Mouse (Mus musculus) heart, postnatal 0 days (tissue): ENCODE results near the gene Grik4.

Experiments used
- CTCF ChIP-seq: IDR thresholded peaks from 2 replicates; pipeline ENCODE4 v1.5.1; 2016; ENCODE audit warnings: antibody characterized with exemption, control low read depth, low read depth
- EP300 ChIP-seq: IDR thresholded peaks from 2 replicates; pipeline ENCODE4 v1.6.1; 2016; ENCODE audit warnings: antibody characterized with exemption, low read depth

- TF ChIP-seq EP300 (no peak), CTCF (no peak)
Observed at GRCm38 (mm10) chr9:42533041-42533440, 411.3 kb downstream of the Grik4 start.
